Mouse (Mus musculus) cerebellum, postnatal 14 days (tissue): Measurements from ENCODE around the gene Crcp.
A peak's percentile ranks its signal among the peaks of the same experiment; 100 is the strongest.

ENCODE experiments used
- DNase-seq, 2 experiments: peaks; one replicate each; pipeline ENCODE4 v3.0.0; 2021; ENCODE audit warnings: mixed read lengths in 2 of 2

Crcp gene

DNA sequence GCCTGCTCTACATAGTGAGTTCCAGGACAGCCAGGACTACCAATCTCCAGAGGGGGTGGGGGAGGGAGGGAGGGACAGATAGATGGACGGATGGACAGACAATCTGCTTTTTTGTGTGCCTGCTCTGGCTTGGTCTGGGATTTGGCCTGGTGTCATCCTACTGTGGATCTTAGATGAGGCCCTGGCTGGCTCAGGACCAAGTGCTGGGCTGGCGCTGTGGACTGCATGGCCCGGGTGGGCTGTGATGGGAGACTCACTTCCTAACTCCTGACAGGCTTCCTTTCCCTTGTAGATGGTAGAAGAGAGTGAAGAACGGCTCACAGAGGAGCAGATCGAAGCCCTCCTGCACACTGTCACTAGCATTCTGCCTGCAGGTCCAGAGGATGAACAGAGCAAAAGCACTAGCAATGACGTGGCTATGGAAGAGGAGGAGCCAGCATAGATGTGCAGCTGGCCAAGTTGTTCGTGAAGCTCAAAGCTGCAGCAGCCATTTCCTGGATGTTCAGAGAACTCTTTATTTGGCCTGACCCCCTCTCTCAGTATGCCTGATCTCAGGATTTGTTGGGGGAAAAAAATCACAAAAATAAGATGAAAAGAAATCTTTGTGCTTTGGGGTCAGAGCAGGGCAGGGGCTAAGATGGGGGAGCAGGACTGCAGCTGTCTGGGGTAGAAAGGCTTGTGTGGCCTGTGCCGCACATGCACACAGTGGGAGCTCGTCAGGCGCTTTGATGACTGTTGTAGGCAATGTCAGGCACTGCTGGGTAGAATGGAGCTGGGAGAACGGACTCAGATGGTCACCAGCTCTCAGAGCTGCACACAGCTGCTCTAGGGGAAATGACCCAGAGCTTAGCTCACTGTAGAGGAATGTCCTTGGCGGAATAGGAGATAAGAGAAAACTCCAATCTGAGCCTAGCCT lies 30.6 kb downstream of the Crcp start:
- peak; percentile 39 to 47 for DNase-seq

DNA sequence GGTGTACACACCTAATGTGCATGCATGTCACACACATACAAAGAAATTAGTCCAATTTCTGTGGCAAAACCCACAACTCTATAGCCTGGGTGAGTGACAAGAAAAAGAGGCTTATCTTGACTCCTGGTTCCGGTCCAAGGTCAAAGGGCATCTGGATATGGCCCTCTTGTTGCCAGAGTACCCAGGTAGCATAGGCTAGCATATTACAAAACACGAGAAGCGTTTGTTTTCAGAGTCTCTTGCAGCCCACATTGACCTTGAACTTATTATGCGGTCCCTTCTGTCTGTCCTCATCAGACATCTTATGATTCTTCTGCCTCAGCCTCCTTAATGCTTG lies 31.2 kb downstream of the Crcp start:
- no peak for DNase-seq

DNA sequence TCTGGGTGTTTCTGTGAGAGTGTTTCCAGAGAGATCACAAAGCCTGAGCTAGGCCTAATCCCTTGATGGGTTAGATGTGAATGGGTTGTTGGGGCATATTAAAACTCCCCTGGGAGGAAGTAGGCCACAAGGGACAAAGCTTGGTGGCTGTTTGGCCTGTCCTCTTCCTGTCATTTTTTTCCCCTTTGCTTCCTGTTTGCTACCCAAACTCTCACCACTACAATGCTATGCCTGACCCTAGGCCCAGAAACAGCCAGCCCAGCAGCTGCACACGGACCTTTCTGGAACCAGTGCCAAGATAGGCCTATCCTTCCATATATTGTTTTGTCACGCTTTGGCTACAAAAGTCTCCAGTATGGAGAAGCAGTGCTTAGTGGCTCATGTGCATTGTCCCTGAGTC lies 33.0 kb downstream of the Crcp start:
- no peak for DNase-seq

DNA sequence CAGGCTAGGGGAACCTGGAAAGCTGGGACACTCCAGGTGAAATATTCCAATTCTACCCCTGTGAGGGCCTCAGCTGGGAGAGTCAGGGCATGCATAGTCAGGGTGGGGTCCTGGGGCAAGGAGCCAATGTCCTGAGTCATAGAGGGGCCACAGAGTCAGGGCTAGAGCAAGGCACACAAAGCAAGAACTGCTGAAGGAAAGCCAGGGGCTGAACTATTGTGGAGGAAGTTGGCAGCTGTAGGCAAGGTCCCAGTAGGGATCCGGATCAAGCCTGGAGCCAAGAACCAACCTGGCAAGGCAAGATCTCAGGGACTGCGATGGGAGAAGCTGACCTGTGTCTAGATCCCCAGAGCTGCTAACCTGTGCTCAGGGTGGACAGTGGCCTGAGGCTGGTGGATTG lies 34.7 kb downstream of the Crcp start:
- DNase-seq, result peak; percentile 70 to 77

- DNase-seq, result no peak
Measured at GRCm38 (mm10) chr5:130065579-130065978, 36.5 kb downstream of the Crcp start.

GRCm38 (mm10) chr5:130067841-130068264 lies 38.8 kb downstream of the Crcp start:
- no peak for DNase-seq

DNA sequence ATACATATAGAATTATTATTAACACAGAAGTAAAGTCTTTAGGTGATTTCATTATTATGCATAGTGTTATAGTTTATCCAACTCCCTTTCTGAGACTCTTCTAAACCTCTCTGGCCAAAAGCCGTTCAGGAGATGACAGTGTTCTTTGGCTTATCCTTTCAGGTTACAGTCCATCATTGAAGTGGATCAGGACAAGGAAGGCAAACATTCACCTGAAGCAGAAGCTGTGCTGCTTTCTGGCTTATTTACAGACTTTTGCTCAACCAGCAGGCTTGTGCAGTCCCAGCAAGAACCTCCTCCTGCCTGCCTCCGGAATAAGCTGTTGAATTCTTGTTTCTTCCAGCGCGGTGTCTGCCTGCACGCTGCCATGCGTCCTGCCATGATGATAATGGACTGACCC lies 43.9 kb downstream of the Crcp start, which contains the start of gene Tpst1:
Tpst1 (plus strand) TSS at position 301 of the 400 bp plus-strand sequence.
- DNase-seq, result no peak

DNA sequence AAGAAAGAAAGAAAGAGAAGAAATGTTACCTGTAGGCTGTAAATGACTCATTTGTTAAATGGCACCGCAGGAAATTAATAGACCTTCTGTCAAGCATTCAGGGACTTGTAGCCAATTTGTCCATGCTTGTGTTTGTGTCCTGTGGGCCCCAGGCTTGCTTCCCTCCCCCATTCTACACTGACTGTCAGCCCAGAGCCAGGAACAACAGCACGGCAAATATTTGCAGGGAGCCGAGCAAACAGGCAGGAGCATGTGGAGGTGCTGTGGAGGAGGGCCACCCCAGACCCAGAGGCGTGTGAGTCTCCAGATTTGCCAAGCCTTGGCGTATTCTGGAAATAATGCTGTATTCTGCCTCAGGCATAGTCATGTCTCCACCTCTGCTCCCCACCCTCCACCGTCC lies 45.4 kb downstream of the Crcp start:
- peak in 1 of 2 experiments; percentile 24 for DNase-seq

DNA sequence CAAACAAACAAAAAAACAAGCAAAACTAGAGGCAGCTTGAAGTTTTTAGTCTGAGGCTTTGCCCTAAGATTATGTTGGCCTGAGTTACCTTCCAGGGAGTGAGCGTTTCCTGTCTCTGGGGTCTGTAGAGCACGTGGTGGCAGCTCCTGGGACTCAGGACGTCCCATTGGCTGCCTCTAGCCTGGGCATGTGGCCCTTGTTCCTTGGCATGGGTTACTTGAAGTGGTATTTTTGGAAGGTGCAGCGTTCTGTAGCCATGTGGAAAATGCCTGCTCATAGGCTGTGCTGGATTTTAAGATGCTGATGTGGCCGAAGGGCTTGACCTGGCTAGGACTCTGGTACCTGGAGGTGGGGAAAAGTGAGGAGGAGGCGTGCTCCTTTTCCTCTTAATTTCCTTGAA lies 47.3 kb downstream of the Crcp start:
- DNase-seq, result peak; percentile 41 to 62

DNA sequence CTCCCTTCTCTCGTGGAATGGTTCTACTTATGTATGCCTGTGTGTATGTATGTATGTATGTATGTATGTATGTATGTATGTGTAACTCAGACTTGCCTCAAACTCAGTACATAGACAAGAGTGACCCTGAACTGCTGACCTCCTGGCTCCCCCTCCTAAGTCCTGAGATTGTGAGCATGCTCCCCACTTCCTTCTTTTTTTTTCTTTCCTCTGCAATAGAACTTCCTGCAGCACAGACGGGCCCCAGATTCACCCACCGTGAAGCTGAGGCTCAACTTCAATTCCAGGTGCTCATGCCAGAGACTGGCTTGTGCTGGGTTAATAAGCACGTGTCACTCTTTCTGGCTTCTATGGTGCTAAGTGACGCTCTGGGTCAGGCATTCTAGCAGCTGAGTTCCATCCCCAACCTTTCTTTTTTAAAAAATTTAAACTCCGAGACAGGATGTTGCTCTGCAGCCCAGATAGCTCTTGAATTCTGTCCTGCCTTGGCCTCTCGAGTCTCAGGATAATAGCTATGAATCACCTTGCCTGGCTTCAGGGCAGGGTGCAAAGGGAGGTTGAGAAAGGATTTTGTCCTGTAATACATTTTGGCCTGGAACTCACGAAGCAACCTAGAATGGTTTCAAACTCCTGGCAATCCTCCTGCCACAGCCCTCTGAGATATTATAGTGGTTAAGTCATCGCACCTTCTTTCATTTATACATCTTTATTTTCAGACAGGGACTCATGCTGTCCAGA lies 49.2 kb downstream of the Crcp start:
- DNase-seq, result no peak

DNA sequence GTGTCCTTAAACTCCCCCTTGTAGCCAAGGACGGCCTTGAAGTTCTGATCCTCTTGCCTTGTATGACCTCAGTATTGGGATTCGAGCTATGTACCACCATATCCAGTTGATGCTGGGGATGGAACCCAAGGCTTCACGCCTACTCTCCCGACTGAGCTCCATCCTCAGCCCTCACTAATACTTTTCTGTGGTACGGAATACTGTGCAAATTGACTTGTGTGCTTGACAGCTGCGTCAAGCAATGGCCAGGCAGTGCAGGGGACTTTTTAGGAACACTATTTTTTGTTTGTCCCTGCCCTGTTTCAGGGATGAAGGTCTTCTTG lies 49.7 kb downstream of the Crcp start:
- DNase-seq, result no peak

DNA sequence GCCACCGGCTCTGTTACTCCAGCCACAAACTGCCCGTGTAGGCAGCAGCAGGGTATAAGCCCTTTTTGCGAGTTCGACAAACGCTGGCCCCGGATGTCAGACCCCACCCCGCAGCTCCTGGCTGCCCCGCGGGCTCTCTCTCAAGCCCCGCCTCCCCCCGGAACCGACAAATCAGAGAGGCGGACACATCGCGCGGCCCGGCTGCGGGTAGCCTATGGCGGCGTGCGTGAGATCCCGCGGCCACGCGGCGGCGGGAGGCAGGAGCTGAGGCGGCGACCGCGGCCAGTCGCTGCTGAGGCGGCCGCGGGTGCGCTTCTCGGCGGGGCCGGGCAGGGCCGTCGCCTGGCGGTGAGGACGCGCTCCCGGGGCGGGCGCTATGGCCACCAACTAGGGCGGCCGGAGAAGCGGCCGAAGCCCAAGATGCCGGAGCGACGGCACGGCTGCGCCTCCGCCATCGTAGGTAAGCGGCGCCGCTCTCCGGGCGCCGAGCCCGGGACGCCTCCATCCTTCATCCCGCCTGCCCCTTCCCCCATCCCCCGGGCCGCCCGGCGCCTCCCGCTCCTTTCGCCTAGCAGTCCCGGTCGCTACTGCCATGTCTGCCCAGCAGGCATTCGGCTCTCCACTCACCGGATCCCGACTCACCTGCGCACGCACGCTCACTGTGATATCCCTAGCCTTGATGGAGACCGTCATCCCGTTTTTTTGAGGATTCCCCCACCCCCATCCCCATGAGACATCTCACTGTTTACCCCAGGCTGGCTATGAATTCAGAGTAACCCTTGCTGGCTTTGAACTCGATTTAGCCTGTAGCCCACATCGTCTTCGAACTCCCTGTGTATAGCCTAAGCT lies 50.3 kb downstream of the Crcp start:
- peak; percentile 97 to 99 for DNase-seq

- DNase-seq, result peak; percentile 32 to 40
Measured at GRCm38 (mm10) chr5:130080051-130080681, 51.1 kb downstream of the Crcp start.

- peak; percentile 27 to 55 for DNase-seq
Measured at GRCm38 (mm10) chr5:130081181-130081881, 52.2 kb downstream of the Crcp start.

DNA sequence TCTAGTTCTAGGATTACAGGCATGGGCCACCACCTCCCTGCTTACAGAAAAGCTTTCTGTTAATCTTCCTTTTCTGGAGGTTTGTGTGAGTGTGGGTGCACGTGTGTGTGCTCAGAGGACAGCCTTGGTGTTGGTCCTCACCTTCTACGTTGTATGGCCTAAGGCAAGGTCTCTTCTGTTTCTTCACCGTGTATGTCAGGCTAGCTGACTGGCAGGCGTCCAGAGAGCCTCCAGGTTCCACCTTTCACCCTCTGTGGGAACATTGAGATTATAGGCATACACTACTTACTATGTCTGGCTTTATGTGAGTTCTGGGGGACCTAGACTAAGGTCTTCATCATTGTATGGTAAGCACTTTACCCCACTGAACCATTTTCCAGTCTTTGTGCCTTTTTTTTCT lies 53.3 kb downstream of the Crcp start:
- DNase-seq, result peak; percentile 36 to 41

GRCm38 (mm10) chr5:130084271-130084670 lies 55.2 kb downstream of the Crcp start:
- no peak for DNase-seq

GRCm38 (mm10) chr5:130088008-130088407 lies 58.9 kb downstream of the Crcp start:
- DNase-seq, result no peak

- no peak for DNase-seq
Measured at GRCm38 (mm10) chr5:130088612-130089011, 59.5 kb downstream of the Crcp start.

- DNase-seq, result no peak
Measured at GRCm38 (mm10) chr5:130089177-130089576, 60.1 kb downstream of the Crcp start.

DNA sequence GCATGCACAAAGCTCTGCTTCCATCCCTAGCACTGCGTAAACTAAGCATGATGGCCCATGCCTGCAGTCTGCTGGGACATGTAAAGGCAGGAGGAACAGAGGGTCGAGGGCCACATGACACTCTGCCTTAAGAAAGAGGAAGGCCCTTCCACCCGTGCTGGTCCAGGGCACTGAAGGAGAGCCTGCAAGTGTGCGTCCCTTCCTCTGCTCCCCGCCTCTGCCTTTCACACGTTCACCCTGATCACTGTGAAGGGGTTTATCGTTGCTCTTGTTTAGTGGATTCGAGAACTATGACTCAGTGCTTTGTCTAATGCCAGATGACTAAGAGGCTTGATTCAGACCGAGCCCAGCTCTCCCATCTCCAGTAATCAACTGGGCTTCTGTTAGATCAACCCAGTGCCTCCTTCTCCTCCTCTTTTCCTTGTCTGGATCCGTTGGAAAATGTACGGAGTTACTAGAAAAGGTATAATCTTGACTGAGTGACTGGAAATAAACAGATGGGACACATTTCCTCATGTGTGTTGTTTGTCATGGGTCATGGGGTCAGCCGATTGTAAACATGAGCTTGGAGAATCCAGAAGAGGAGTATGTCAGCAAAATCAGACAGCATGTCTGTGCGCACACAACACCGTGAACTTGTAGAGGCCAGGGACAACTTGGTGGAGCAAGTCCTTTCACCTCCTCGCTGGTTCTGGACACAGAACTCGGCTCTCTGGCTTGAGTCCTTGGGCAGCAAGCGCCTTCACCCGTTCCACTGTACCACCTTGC lies 60.7 kb downstream of the Crcp start:
- no peak for DNase-seq

- no peak for DNase-seq
Measured at GRCm38 (mm10) chr5:130096754-130097153, 67.7 kb downstream of the Crcp start.
